Mouse (Mus musculus): ENCODE results near the gene Rara.
A peak's percentile ranks its signal among the peaks of the same experiment; 100 is the strongest.
"Not testable (repeated sequence)": the region's sequence is repeated elsewhere in the genome, so short reads cannot be mapped to it uniquely, and the experiment has no call there.

Gene Rara

GRCm38 (mm10) chr11:98968716-98969495, 41.3 kb downstream of the Rara start:
- no peak for DNase-seq (ENCODE audit: low spot score)

- DNase-seq (ENCODE audit: low spot score) = no peak
These were observed 41.9 kb downstream of the Rara start for GRCm38 (mm10) chr11:98969496-98969927.

GRCm38 (mm10) chr11:98970191-98970925, 42.7 kb downstream of the Rara start:
- no peak for DNase-seq (ENCODE audit: low spot score)

- no peak for DNase-seq (ENCODE audit: low spot score)
These were observed 43.9 kb downstream of the Rara start for GRCm38 (mm10) chr11:98971316-98972031.

GRCm38 (mm10) chr11:98972215-98972614, 44.6 kb downstream of the Rara start:
- peak; percentile 86 for DNase-seq (ENCODE audit: low spot score)

- no peak for DNase-seq (ENCODE audit: low spot score)
These were observed 45.3 kb downstream of the Rara start for GRCm38 (mm10) chr11:98972801-98973360.

GRCm38 (mm10) chr11:98973584-98973983, 46.0 kb downstream of the Rara start:
- DNase-seq (ENCODE audit: low spot score) = no peak

- DNase-seq (ENCODE audit: low spot score) = no peak
These were observed 46.6 kb downstream of the Rara start for GRCm38 (mm10) chr11:98974213-98974612.

GRCm38 (mm10) chr11:98974871-98975719, 47.5 kb downstream of the Rara start:
- DNase-seq (ENCODE audit: low spot score) = peak; percentile 77

GRCm38 (mm10) chr11:98978526-98979148, 51.0 kb downstream of the Rara start:
- no peak for DNase-seq (ENCODE audit: low spot score)

- DNase-seq (ENCODE audit: low spot score) = no peak
These were observed 51.7 kb downstream of the Rara start for GRCm38 (mm10) chr11:98979356-98979755.

GRCm38 (mm10) chr11:98981289-98981996, 53.8 kb downstream of the Rara start:
- no peak for DNase-seq (ENCODE audit: low spot score)

GRCm38 (mm10) chr11:98981997-98982772, 54.6 kb downstream of the Rara start:
- no peak for DNase-seq (ENCODE audit: low spot score)

- DNase-seq (ENCODE audit: low spot score) = no peak
These were observed 55.1 kb downstream of the Rara start, which contains the start of gene Gjd3 for GRCm38 (mm10) chr11:98982773-98983133. Gene Gjd3, minus strand, starts transcription at chr11:98983016.

GRCm38 (mm10) chr11:98983551-98983950, 55.9 kb downstream of the Rara start:
- DNase-seq (ENCODE audit: low spot score) = no peak

GRCm38 (mm10) chr11:98985542-98985941, 57.9 kb downstream of the Rara start:
- no peak for DNase-seq (ENCODE audit: low spot score)

- not testable (repeated sequence) for DNase-seq (ENCODE audit: low spot score)
These were observed 60.6 kb downstream of the Rara start for GRCm38 (mm10) chr11:98988260-98988659.

- no peak for DNase-seq (ENCODE audit: low spot score)
These were observed 63.2 kb downstream of the Rara start for GRCm38 (mm10) chr11:98990866-98991265.

- DNase-seq (ENCODE audit: low spot score) = no peak
These were observed 68.4 kb downstream of the Rara start for GRCm38 (mm10) chr11:98995987-98996386.
